Mouse (Mus musculus) embryo, embryonic 10.5 days (tissue): ENCODE data around the gene Zbtb20.

Source experiments
- DNase-seq: peaks from one replicate; pipeline ENCODE4 v3.0.0-alpha.2; 2015; ENCODE audit warnings: low spot score

Zbtb20 gene

GRCm38 (mm10) chr16:43362651-43363300 lies 487.1 kb downstream of the Zbtb20 start:
- DNase-seq = no peak

GRCm38 (mm10) chr16:43363316-43363715 lies 487.6 kb downstream of the Zbtb20 start:
- DNase-seq = no peak

GRCm38 (mm10) chr16:43363751-43364515 lies 488.3 kb downstream of the Zbtb20 start:
- DNase-seq = peak; percentile 43

- DNase-seq = no peak
These were observed 488.8 kb downstream of the Zbtb20 start for GRCm38 (mm10) chr16:43364516-43364910.

GRCm38 (mm10) chr16:43365277-43365676 lies 489.6 kb downstream of the Zbtb20 start:
- DNase-seq = no peak

GRCm38 (mm10) chr16:43370496-43371020 lies 494.9 kb downstream of the Zbtb20 start:
- no peak for DNase-seq

- DNase-seq = no peak
These were observed 501.1 kb downstream of the Zbtb20 start for GRCm38 (mm10) chr16:43376782-43377181.

- DNase-seq = no peak
These were observed 504.0 kb downstream of the Zbtb20 start for GRCm38 (mm10) chr16:43379351-43380325.

GRCm38 (mm10) chr16:43381183-43381582 lies 505.5 kb downstream of the Zbtb20 start:
- no peak for DNase-seq

- no peak for DNase-seq
These were observed 507.6 kb downstream of the Zbtb20 start for GRCm38 (mm10) chr16:43383149-43383740.

- DNase-seq = no peak
These were observed 509.4 kb downstream of the Zbtb20 start for GRCm38 (mm10) chr16:43384953-43385619.

GRCm38 (mm10) chr16:43385620-43386210 lies 510.0 kb downstream of the Zbtb20 start:
- no peak for DNase-seq

GRCm38 (mm10) chr16:43386426-43386825 lies 510.7 kb downstream of the Zbtb20 start:
- DNase-seq = no peak

GRCm38 (mm10) chr16:43388389-43388788 lies 512.7 kb downstream of the Zbtb20 start:
- DNase-seq = no peak

- no peak for DNase-seq
These were observed 514.7 kb downstream of the Zbtb20 start for GRCm38 (mm10) chr16:43390387-43390786.

- no peak for DNase-seq
These were observed 517.7 kb downstream of the Zbtb20 start for GRCm38 (mm10) chr16:43393382-43393781.

- no peak for DNase-seq
These were observed 518.4 kb downstream of the Zbtb20 start for GRCm38 (mm10) chr16:43394013-43394568.

- DNase-seq = no peak
These were observed 519.1 kb downstream of the Zbtb20 start for GRCm38 (mm10) chr16:43394760-43395159.

GRCm38 (mm10) chr16:43396849-43397628 lies 521.4 kb downstream of the Zbtb20 start:
- no peak for DNase-seq
